Mouse (Mus musculus) fibroblast of lung, adult 2 months (primary cell): ENCODE data around the gene Hfe2.
"Not testable (repeated sequence)": the region's sequence is repeated elsewhere in the genome, so short reads cannot be mapped to it uniquely, and the experiment has no call there.

Experiments
- DNase-seq: peaks from one replicate; pipeline ENCODE4 v3.0.0-alpha.2; 2011; ENCODE audit warnings: low read depth

Gene Hfe2

GRCm38 (mm10) chr3:96496216-96496615 is 28.8 kb upstream of the Hfe2 start:
- DNase-seq, result no peak

GRCm38 (mm10) chr3:96496620-96497275 is 28.2 kb upstream of the Hfe2 start:
- not testable (repeated sequence) for DNase-seq

- peak; percentile 36 for DNase-seq
These were observed 27.4 kb upstream of the Hfe2 start for GRCm38 (mm10) chr3:96497451-96498028.

GRCm38 (mm10) chr3:96498476-96499245 is 26.3 kb upstream of the Hfe2 start:
- DNase-seq, result no peak

GRCm38 (mm10) chr3:96499481-96500288 is 25.3 kb upstream of the Hfe2 start:
- DNase-seq, result peak; percentile 69

- peak; percentile 78 for DNase-seq
These were observed 24.7 kb upstream of the Hfe2 start for GRCm38 (mm10) chr3:96500289-96500621.

GRCm38 (mm10) chr3:96500691-96501265 is 24.2 kb upstream of the Hfe2 start:
- peak; percentile 51 for DNase-seq

- DNase-seq, result peak; percentile 53
These were observed 23.4 kb upstream of the Hfe2 start for GRCm38 (mm10) chr3:96501391-96502115.

- peak; percentile 28 for DNase-seq
These were observed 22.5 kb upstream of the Hfe2 start for GRCm38 (mm10) chr3:96502181-96503082.

- peak; percentile 68 for DNase-seq
These were observed 21.9 kb upstream of the Hfe2 start for GRCm38 (mm10) chr3:96503083-96503450.

- DNase-seq, result no peak
These were observed 21.0 kb upstream of the Hfe2 start for GRCm38 (mm10) chr3:96503946-96504345.

GRCm38 (mm10) chr3:96504931-96505330 is 20.0 kb upstream of the Hfe2 start:
- no peak for DNase-seq

GRCm38 (mm10) chr3:96506396-96507047 is 18.4 kb upstream of the Hfe2 start:
- no peak for DNase-seq

- not testable (repeated sequence) for DNase-seq
These were observed 17.0 kb upstream of the Hfe2 start for GRCm38 (mm10) chr3:96507966-96508365.

GRCm38 (mm10) chr3:96520171-96520570 is 4.8 kb upstream of the Hfe2 start:
- no peak for DNase-seq

- DNase-seq, result no peak
These were observed 2.8 kb upstream of the Hfe2 start for GRCm38 (mm10) chr3:96522149-96522548.

GRCm38 (mm10) chr3:96524028-96524810 is 753 bp upstream of the Hfe2 start:
- no peak for DNase-seq

- no peak for DNase-seq
These were observed 1.2 kb downstream of the Hfe2 start for GRCm38 (mm10) chr3:96526013-96526762.
